Mouse (Mus musculus): ENCODE results near the gene Gm20388.

- TF ChIP-seq CTCF (IDR thresholded peaks at IDR 0.05; ENCODE audit: extremely low read depth, insufficient read depth, low read length) (no peak), POLR2A (IDR thresholded peaks at IDR 0.05; ENCODE audit: extremely low read depth, insufficient read depth, low read length) (no peak)
Observed at GRCm38 (mm10) chr8:122167204-122167860, 2256.7 kb downstream of the Gm20388 start.

Data from cortical plate, adult 2 months (tissue).